19 mouse cellular contexts compared by ENCODE assay signal in the genomic region with DNA sequence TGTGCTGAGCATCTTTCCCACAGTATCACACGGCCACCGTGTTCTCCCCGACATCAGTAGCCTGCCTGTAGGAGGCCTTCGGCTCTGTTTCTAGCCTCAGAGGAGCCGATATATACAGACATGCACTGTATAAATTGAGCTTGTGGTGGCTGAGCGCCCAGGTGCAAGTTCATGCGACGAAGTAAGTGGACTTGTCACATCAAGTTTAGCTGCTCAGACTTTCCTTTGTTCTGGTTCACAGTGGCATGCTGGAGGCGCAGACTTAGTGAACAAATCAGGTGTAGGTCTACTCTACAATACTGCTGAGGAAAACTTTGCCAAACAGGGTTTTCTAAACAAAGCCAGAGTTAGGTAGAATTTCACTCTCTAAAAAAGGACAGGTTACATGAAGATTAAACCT. TPM values are rescaled to one million over a fixed set of nuclear protein-coding genes. Genes with fewer than 3 reads are reported as not detected.
DNase-seq lines count a peak whose midpoint lies in the region; ATAC-seq and TF ChIP-seq lines count a peak whose summit lies in the region.
"Had no signal": no experiment of that assay in that cellular context is flagged by ENCODE, and none has a peak within 500 bp of the region (broad histone marks: within the 10 kb centered on the region; RNA-seq: fewer than 3 reads in every experiment).

No protein-coding gene starts in this region.

- no peak overlapping the region for H3K9ac ChIP-seq in forebrain, embryonic 15.5 days (replicated peaks)
- H3K9ac ChIP-seq in forebrain, postnatal 0 days = no peak overlapping the region
- H3K9ac ChIP-seq: hindbrain, embryonic 14.5 days; limb, embryonic 15.5 days; neural tube, embryonic 13.5 days had no signal

- no peaks in the 10 kb centered on the region for H3K27me3 ChIP-seq in forebrain, embryonic 15.5 days
- no peaks in the 10 kb centered on the region for H3K27me3 ChIP-seq in forebrain, postnatal 0 days (ENCODE audit: insufficient read depth, low read length)
- H3K27me3 ChIP-seq: CH12.LX; limb, embryonic 15.5 days; neural tube, embryonic 13.5 days had no signal

- DNase-seq in forebrain, postnatal 0 days = no peak
- DNase-seq in thymus, postnatal 4 days = peak; percentile 53
- no peak for DNase-seq in thymus, postnatal 36 days
- DNase-seq in induced T-regulatory cell, adult 2 months (ENCODE audit: low read depth) = peak; percentile 45
- no peak for DNase-seq in cerebellum, adult 11-12 months
- no peak for DNase-seq in kidney, postnatal 4 days
- DNase-seq: adrenal gland, adult 2 months; cerebellum, postnatal 14 days; embryo, embryonic 11 days; heart, adult 2 months; heart, postnatal 10 days; lung, adult 18-20 months had no signal

- ATAC-seq in forebrain, embryonic 15.5 days (replicated peaks) = 0 out of 2 replicates have a peak, but pooled peaks have one; percentile 8
- no peak for ATAC-seq in forebrain, postnatal 0 days
- ATAC-seq: intestine, embryonic 16.5 days had no signal

- no peak overlapping the region for H3K27ac ChIP-seq in forebrain, embryonic 15.5 days (replicated peaks)
- no peak overlapping the region for H3K27ac ChIP-seq in forebrain, postnatal 0 days (ENCODE audit: low read depth, low read length)
- H3K27ac ChIP-seq: heart, adult 2 months; hindbrain, embryonic 14.5 days; limb, embryonic 15.5 days; neural tube, embryonic 13.5 days had no signal

- no peak overlapping the region for H3K4me3 ChIP-seq in forebrain, embryonic 15.5 days
- H3K4me3 ChIP-seq in forebrain, postnatal 0 days (ENCODE audit: low read depth, low read length) = no peak overlapping the region
- H3K4me3 ChIP-seq: heart, adult 2 months; limb, embryonic 15.5 days; neural tube, embryonic 13.5 days had no signal

- no peaks in the 10 kb centered on the region for H3K36me3 ChIP-seq in forebrain, embryonic 15.5 days
- H3K36me3 ChIP-seq in forebrain, postnatal 0 days (ENCODE audit: insufficient read depth) = no peaks in the 10 kb centered on the region
- H3K36me3 ChIP-seq: limb, embryonic 15.5 days; neural tube, embryonic 13.5 days had no signal

- WGBS in forebrain, embryonic 15.5 days = 53% methylated on average over 9 of the region's 9 CpGs
- 51% methylated on average over 9 of the region's 9 CpGs for WGBS in forebrain, postnatal 0 days

- H3K4me2 ChIP-seq in forebrain, embryonic 15.5 days (replicated peaks) = no peak overlapping the region
- no peak overlapping the region for H3K4me2 ChIP-seq in forebrain, postnatal 0 days (ENCODE audit: low read depth)
- H3K4me2 ChIP-seq: hindbrain, embryonic 14.5 days; limb, embryonic 15.5 days; midbrain, embryonic 11.5 days; neural tube, embryonic 13.5 days had no signal

- peaks cover 24% of the 10 kb centered on the region for H3K4me1 ChIP-seq in forebrain, embryonic 15.5 days
- H3K4me1 ChIP-seq in forebrain, postnatal 0 days (ENCODE audit: insufficient read depth) = no peaks in the 10 kb centered on the region

- no peak for TF ChIP-seq CTCF in forebrain, postnatal 0 days (IDR thresholded peaks at IDR 0.05; ENCODE audit: low read depth)

- H3K9me3 ChIP-seq in forebrain, embryonic 15.5 days = no peaks in the 10 kb centered on the region
- H3K9me3 ChIP-seq in forebrain, postnatal 0 days (ENCODE audit: low read length) = no peaks in the 10 kb centered on the region
- H3K9me3 ChIP-seq: limb, embryonic 15.5 days; neural tube, embryonic 13.5 days had no signal

RNA-seq across cellular contexts. Expression of a gene that starts 13.5 kb away (rescaled TPM):
- polyA plus RNA-seq in forebrain, embryonic 15.5 days (2015; fragmentation: Nextera tagmentation; extraction: Ambion mirVana) = 39.7 and 40.6 TPM in 2 replicates
- 22.2 and 30.7 TPM in 2 replicates for total RNA-seq in forebrain, postnatal 0 days (2014; rRNA removed)
- polyA plus RNA-seq in forebrain, postnatal 0 days (2015; fragmentation: Nextera tagmentation; extraction: Ambion mirVana) = 6.0 and 20.7 TPM in 2 replicates

RNA-seq across cellular contexts. Expression of a gene that starts 39.9 kb away (rescaled TPM):
- 333 and 363 TPM in 2 replicates for polyA plus RNA-seq in forebrain, embryonic 15.5 days (2015; fragmentation: Nextera tagmentation; extraction: Ambion mirVana)
- total RNA-seq in forebrain, postnatal 0 days (2014; rRNA removed) = 129 and 139 TPM in 2 replicates
- 208 and 277 TPM in 2 replicates for polyA plus RNA-seq in forebrain, postnatal 0 days (2015; fragmentation: Nextera tagmentation; extraction: Ambion mirVana)

Comparison
In these comparisons a context has a peak if more than half of its experiments do, and no peak if none do; other contexts are left out.
1. DNase-seq: peak in thymus, postnatal 4 days (single experiment) and induced T-regulatory cell, adult 2 months (single experiment); none in forebrain, postnatal 0 days (single experiment), thymus, postnatal 36 days (0 of 2), cerebellum, adult 11-12 months (single experiment) and kidney, postnatal 4 days (0 of 2).